Mouse (Mus musculus) common myeloid progenitor, adult 5-6 weeks (primary cell): ENCODE measurements around the gene Spindoc. TPM values are rescaled to one million over a fixed set of nuclear protein-coding genes. Genes with fewer than 3 reads are reported as not detected.

Source experiments
- total RNA-seq: library from RNA; stranded (forward); fragments of 200-1000, 187-1606 nt; gene quantifications from 2 replicates; pipeline ENCODE4 v1.2.3, GENCODE M21; 2017

Gene Spindoc
- total RNA-seq, 1 experiment from 2014 or later = 11.8 TPM

Other genes starting within 250 kb of the Spindoc start
- gene Otub1, start 176.7 kb downstream of the Spindoc start, total RNA-seq = 68.3 and 73.2 TPM in 2 replicates
- gene Cox8a, start 165.4 kb downstream of the Spindoc start, total RNA-seq = 385 and 388 TPM in 2 replicates
- 31.5 and 39.4 TPM in 2 replicates for gene Naa40, start 141.8 kb downstream of the Spindoc start, total RNA-seq
- gene Rcor2, start 115.7 kb downstream of the Spindoc start, total RNA-seq = 5.9 and 9.0 TPM in 2 replicates
- 17.9 and 40.2 TPM in 2 replicates for gene Mark2, start 41.1 kb downstream of the Spindoc start, total RNA-seq
- 4.0 and 4.5 TPM in 2 replicates for gene 2700081O15Rik, start 34.6 kb upstream of the Spindoc start, total RNA-seq
- gene Rtn3, start 100.3 kb upstream of the Spindoc start, total RNA-seq = 85.4 and 85.6 TPM in 2 replicates
- 76.9 and 116 TPM in 2 replicates for gene Atl3, start 111.0 kb upstream of the Spindoc start, total RNA-seq
- gene Pla2g16, start 174.5 kb upstream of the Spindoc start, total RNA-seq = 19.6 and 28.0 TPM in 2 replicates
- not detected in 2 replicates for gene Lgals12, start 224.2 kb upstream of the Spindoc start, total RNA-seq
- not detected in 2 replicates for gene Hrasls5, start 229.5 kb upstream of the Spindoc start, total RNA-seq